Mouse (Mus musculus): Measurements from ENCODE around the gene Khdc1a.
A peak's percentile ranks its signal among the peaks of the same experiment; 100 is the strongest.
"Not testable (repeated sequence)": the region's sequence is repeated elsewhere in the genome, so short reads cannot be mapped to it uniquely, and the experiment has no call there.

Khdc1a gene

DNA sequence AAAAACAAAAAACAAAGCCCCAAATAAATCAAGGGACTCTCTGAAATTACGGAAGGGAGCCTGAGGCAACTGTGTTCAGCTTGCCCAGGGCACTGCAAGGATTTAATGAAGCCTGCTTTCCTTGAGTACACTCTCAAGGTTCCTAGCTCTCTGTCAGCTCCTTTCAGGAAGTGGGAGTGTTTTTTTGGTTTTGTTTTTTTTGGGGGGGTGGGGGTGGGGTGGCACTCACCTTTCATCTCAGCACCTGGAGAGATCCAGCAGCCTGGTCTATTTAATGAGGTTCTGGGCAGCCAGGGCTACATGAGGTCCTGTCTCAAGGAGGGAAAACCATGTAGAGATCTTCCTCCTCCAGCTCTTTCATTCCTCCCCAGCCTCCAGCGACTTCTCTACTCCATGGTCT lies at the start of gene Khdc1a:
Gene Khdc1a, plus strand, starts transcription at position 301 of the 400 bp plus-strand sequence.
- no peak for DNase-seq

DNA sequence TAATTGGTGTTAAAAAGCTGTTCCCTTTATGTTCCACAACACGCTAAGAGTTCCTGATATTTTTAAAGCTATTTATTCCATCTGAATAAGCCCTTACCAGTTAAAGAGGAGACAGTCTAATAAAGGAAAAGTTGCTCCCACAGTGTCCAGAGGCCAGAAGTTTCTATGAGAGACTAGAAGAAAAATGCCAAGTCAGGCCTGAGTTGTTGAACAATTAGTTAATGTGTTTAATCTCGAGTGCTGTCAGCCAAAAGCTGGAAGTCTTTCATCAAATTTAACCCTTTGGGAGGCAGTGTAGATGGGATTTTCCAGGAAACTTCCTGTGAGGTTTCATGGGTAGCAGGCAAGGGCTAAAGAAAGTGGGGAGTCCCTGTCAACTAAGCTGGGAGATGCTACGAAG lies 49.6 kb upstream of the Khdc1a start:
- no peak for DNase-seq

DNA sequence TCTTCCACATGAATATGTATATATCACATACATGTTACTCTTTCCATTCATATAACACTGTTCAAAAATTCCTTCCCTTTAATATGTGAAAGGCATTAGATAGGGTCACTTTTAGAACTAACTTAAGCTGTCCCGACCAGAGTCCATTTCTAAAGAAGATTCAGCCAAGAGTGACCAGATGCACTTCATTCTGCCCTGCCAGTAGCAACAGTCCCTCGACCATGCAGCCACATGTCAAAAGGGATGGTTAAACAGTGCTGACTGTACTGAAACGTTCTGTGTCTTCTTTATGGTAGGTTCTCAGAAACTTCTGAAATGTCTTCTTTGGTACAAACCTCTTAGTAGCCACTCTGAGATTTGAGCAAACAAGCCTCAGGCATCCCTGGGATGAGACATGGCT lies 47.8 kb upstream of the Khdc1a start:
- no peak for DNase-seq

DNA sequence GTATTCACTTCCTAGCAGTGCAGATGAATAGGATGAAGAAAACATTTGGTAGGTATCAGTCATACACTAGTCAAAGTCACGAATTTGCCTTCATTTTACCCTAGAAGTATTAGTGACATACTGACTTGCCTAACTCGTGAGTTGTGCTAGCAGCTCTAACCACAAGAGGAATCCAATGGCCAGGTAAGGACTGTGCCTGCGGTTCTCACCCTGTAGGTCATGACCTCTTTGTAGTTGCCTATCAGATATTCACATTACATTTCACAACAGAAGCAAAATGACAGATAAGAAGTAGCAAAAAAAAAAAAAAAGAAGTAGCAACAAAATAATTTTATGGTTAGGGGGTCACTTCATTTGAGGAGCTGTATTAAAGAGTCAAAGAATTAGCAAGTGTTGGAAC lies 45.3 kb upstream of the Khdc1a start:
- no peak for DNase-seq

DNA sequence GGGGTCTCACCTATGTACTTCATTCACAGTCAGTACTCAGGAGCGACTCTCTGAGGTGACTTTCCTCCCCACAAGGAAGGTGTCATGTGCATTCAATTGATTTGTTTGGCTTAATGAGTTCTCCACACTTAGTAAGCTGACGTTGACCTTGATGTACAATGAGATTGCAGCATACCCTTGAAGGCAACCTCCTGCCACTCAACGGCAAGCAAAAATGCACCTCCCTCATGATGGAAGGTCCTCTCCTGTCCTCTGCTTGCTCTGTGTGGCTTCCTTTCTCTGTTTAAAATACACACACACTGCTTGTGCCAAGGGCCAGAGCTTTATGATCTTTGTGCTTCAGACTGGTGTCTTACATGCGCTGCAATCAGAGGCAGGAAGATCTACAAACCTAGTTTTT lies 44.8 kb upstream of the Khdc1a start:
- DNase-seq, result no peak

DNA sequence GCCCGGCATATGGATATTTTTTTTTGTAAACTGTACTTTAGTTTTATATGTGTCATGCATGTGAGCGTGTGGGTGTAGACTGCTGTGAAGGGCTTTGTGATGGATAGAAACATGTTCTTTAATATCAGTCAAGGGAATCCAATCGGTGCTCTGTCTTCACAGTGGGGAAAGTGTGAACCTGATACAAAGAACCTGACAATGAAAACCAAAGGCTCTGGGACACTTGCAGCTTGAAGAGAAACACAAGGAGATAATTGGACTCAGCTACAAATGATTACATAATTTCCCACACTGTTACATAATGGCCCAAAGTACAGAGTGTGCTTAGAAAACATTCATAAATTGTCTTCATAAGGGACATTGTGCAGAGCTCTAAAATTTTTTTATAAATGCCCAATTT lies 44.0 kb upstream of the Khdc1a start:
- DNase-seq, result peak; percentile 1

DNA sequence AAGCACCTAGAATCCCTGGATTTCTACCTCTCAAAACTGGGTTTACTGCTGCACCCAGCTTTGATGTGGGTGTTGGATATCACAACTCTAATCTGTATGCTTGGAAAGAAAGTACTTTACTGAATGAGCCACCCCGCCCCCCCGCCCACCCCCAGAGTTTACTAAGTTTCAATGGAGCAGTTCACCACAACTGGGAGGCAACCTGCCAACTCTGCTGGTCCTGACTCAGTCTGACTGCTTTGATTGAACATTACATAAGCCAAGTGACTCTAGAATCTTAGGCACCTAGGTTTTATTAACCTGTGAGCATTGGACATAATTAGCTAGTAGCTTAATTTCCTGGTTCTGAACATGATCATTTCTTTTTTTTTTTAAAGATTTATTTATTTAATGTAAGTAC lies 35.1 kb upstream of the Khdc1a start:
- DNase-seq, result no peak

DNA sequence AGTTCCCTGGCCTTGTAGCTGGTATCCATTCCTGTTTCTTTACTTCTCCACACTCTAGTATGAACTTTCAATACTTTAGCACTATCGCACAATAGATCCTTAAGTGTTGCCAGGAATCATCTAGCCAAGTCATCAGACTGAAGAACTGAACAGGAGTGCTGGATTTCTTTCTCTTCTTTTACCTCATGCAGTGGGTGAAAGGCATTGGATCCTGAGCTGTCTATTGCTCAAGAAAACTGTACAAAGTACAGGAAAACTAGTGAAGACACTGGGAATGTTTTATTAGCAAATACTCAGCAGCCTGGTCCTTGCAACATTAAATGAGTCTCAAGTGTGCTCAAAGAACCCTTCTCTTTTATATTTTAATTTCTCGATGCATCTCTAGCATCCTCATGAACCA lies 33.7 kb upstream of the Khdc1a start:
- DNase-seq, result no peak

DNA sequence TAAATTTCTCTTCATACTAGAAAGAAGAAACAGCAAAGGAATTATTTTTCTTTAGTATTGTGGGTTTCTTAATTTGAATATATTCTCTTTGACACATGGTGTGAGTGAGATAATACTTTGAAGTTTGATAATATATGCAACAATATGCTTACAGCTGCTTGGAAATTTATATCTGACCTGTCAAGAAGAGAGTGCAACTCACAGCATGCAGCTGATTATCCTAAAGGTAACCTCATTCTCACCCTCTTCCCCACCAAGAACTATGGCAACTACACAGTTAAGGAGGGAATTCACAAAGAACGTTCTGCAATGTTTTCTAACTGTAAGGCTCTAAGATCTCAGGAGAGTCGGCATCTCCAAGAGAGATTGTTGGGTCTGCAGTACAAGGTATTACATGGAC lies 33.1 kb upstream of the Khdc1a start:
- no peak for DNase-seq

DNA sequence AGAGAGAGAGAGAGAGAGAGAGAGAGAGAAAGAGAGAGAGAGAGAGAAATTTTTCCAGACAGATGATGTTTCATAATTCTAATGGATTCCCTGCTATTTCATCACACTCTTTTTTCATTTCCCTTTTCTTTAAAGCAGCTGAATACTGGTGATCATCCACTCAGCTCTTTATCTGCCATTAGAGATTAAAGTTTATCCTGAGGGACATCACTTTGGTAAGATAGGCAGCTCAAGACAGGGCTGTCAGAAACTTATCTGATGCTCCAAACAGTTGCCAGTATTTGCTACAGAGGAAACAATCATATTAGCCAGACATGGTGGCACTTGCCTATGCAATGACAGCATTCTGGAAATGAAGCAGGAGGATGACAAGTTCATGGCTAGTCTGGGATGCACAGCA lies 31.2 kb upstream of the Khdc1a start:
- DNase-seq, result no peak

DNA sequence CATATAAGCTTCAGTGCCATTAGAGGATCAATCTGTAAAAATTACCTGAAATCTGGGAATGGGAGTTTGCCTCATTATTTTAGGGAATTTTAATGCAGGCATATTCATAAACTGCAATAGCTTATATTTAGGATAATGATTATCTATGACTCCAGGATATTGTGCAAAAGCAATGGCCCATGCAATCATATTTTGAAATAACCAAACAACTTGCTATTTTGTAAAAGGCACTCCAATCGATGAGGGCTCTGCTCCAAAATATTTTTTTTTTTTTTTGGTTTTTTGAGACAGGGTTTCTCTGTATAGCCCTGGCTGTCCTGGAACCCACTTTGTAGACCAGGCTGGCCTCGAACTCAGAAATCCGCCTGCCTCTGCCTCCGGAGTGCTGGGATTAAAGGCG lies 29.2 kb upstream of the Khdc1a start:
- not testable (repeated sequence) for DNase-seq

DNA sequence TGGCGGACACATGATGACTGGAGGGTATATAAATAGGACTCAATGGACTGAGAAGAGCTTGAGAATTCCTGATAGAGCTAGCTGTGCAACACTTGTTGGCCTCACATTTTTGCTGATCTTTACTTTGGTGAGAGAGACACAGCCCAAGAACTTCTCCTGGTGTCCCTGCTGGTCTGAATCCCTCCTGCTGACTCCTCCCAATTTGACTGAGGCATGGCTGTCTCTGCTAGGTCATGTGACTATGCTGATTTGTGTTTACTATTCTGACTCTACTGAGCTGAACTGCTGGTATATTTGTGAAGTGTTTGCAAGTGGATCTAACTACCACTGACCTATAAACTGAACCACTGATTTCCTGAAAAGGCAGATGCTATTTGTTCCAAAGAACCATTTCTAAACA lies 27.8 kb upstream of the Khdc1a start:
- DNase-seq, result no peak

DNA sequence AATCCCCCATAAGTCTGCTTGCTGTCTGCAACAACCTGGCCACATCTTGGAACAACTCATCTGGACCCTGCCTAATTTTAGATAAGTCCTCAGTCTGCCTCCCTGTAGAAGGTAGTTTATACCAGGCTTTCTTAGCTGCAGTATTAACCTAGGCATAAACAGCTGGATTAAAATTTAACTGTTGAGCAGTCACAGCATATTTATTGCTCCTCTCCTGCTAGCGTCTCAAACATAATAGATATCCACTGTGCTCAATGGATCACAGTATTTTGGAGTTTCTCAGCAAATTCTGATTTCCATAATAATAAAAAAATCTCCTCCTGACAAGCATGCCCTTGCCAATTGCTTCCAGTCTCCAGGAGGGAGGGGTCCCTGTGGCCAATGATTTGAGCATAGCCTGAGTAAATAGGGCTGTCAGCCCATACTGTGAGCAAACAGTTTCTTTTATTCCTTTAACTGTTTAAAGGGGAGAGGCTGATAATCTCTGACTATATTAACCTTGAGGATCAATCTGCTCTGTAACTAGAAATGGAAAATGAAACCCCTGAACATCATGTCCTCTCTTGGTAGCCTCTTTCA lies 25.4 kb upstream of the Khdc1a start:
- no peak for DNase-seq

DNA sequence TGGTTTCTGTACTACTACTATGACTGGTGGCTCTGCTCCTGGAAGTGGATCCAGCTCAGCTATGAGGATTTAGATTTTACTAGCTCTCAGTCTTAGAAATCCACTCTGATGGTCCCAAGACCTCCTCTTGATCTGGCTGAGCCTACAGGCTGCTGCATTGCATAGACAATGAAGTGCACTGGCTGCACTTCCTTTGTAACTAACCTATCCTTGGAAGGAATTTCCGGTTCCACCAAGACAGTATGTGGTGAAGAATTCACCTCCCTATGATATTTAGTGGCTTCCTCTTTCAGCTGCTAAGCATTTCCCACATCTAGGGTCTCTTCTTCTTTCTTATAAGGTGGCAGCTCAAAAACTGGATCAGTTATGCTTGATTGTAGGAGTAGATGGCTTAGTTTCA lies 24.8 kb upstream of the Khdc1a start:
- DNase-seq, result no peak

DNA sequence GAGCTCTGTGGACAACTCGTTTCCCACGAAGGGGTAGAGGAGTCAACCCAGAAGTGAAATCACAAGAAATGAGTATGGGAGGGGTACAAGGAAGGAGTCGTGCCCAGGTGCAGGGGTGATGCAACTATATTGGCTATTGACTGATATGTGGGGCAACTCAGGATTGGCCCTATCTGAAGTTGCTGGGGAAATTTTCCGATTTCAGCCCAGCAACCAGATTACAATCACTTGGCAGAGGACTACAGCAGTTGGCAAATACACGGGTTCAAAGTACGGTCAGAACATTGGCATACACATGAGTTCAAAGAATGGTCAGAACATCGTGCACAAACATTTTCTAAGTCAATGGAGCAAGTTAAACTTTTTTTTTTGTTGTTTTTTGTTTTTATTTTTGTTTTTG lies 22.7 kb upstream of the Khdc1a start:
- no peak for DNase-seq

DNA sequence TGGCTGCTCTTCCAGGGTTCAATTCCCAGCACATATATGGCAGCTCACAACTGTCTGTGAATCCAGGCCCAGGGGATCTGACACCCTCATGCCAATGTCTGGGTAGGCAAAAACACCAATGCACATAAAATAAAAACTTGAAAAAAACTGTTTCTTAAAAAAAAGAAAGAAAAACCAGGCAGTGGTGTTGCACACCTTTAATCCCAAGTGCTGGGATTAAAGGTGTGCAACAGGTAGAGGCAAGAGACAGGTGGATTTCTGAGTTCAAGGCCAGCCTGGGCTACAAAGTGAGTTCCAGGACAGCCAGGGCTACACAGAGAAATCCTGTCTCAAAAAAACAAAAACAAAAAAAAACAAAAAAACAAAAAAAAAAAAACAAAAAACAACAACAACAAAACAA lies 18.3 kb upstream of the Khdc1a start:
- not testable (repeated sequence) for DNase-seq

DNA sequence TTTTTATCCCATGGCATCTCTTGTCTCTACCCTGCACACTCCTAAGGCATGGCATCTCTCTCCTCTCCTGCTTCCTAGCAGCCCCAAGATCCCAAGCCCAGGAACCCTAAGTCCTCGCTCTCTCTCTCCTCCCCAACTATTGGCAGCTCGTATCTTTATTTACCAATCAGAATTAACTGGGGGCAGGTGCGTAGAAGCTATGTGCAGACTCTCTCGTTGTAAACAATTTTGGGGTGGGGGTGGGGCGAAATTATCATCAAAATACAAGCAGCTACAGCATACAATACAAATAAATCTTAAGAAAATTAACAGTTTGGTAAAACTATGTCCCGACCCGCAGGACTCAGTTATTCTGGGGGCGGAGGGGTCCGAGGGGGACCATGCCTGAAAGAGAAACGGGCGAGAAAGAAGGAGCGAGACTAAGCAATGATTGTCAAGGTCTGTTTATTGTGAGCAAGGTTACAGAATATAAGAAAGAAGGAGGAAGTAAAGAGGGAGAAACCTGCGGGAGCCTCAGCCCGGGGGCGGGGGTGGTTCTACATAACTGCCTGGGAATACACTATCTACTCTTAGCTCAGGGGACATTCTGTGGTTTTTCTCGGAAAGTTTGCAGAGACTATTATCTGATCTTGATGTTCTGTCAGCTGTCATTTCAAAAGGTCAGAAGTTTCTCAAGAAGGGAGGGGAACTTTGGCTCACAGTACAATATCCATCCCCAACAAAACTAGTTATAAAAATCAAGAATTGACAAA lies 16.0 kb upstream of the Khdc1a start:
- no peak for DNase-seq

DNA sequence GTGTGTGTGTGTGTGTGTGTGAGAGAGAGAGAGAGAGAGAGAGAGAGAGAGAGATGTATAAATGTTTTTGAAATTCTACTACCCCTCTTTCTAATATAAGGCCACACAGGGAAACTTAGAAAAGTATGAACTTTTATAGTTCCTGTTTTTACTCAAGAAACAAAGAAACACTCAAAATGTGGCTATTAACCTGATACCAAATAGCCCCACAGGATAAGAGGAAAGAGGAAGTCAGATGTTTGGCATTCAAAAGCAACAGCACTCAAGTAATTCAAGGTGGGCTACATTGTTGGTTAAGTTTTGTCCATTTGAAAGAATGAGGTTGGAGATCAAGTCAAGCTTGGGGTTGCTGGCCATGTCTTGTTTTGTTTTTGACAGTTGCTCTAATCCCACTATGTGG lies 13.6 kb upstream of the Khdc1a start:
- DNase-seq, result no peak

DNA sequence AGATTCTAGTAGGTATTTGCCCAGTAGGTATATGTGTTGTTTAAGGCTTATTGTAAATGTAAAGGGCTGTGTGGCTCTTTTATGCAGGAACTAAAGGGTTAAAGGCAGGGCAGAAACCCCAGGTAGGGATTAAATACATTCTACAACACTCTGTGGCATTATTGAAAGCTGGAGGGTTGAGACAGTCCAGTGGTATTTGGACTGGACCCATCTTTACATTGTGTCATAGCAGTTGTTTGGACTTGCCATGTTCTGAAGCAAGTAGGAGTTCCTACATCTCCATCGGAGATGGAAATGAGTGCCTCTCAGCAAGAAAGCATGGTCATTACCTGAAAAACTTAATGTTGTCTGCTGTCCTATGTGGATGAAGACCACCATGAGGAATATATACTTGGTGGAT lies 8.7 kb upstream of the Khdc1a start:
- no peak for DNase-seq

DNA sequence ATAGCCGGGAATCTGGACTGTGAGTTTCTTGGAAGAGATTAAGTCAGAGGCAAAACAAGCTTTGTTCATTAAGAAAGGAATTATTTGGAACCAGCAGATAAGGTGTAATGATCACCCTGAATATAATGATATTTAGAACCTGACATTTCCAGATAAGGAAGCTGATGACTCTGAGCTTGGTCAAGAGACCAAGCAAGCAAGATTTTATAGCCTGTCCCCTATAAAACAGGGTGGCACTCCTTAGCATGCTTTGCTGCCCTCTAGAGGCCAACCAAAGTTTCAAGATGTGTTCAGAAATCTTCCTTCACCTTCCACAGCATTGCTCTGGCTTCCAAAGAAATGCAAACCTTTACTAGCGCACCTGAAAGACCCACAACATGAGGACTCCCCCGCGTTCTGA lies 5.2 kb upstream of the Khdc1a start:
- DNase-seq, result peak; percentile 9

DNA sequence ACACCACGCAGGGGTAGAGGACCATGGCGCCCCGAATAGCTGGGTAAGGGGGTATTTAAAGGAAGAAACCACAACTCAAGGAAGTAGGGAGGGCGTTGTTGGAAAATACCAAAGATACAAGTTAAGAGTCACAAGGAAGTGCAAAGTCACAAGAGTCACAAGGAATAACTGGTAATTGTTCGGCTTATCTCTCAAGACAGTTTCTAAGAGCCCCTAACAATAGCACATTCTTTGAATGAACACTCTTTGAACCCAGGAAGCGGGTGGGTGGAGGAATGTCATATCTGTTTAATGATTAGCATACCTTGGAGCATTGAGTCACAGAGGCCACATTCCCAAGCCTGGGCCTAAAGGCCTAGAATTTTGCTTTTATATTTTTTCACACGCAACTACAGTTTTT lies 4.7 kb upstream of the Khdc1a start:
- not testable (repeated sequence) for DNase-seq

DNA sequence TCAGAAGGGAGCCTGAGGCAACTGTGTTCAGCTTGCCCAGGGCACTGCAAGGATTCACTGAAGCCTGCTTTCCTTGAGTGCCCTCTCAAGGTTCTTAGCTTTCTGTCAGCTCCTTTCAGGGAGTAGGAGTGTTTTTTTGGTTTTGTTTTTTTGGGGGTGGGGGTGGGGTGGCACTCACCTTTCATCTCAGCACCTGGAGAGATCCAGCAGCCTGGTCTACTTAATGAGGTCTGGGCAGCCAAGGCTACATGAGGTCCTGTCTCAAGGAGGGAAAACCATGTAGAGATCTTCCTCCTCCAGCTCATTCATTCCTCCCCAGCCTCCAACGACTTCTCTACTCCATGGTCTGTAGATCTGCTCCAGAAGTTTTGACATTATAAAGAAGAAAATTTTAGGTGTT lies 18.6 kb downstream of the Khdc1a start, which contains the start of gene Khdc1c:
Gene Khdc1c, plus strand, starts transcription at position 301 of the 400 bp plus-strand sequence.
- DNase-seq, result not testable (repeated sequence)

DNA sequence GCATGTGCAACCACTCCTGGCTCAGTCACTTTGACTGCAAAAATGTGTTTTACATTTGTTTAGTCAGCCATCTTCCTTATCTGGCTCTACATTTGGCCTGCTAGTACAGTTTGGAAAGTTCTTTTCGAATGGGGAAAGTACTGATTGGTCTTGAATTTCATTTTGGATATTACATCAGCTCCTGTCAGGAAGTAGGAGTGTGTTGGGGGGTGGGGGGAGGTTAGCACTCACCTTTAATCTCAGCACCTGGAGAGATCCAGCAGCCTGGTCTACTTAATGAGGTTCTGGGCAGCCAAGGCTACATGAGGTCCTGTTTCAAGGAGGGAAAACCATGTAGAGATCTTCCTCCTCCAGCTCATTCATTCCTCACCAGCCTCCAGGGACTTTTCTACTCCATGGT lies 33.8 kb downstream of the Khdc1a start, which contains the start of gene Khdc1b:
Gene Khdc1b, plus strand, starts transcription at position 301 of the 400 bp plus-strand sequence.
- no peak for DNase-seq

DNA sequence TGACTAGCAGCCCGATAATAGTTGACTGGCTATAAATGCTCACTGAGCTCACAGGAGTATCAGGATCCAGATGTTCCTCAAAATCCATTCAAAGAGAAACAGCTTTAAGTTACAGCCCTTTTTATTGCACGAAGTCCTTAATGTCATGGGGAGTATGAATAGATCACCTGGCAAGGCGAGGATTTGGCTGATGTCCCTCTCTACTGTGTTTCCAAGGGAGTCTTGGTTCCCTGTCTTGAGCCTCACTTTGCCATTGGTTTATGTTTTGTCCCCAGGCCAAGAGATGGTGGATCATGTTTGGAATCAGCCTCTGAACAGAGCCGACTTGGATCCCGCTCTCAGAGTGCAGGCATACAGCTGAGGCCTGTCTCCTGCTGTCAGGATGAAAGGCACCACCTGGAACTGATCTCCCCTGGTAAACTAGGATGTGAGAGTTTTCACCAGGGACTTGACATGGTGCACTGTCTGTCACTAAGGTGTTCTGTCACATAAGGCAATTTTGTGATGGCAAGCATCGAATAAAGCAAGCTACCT lies 41.8 kb downstream of the Khdc1a start:
- DNase-seq, result no peak
